Mouse (Mus musculus) adrenal gland, postnatal 10 days (tissue): ENCODE results near the gene Shb. TPM values are rescaled to one million over a fixed set of nuclear protein-coding genes. Genes with fewer than 3 reads are reported as not detected.

Experiments
- DNase-seq: peaks from one replicate; pipeline ENCODE4 v3.0.0; 2021; ENCODE audit warnings: mixed read lengths
- total RNA-seq, 2 experiments: library from RNA; stranded (reverse); gene quantifications; 2 replicates each; pipeline ENCODE4 v1.2.3; 2021

Gene Shb
- total RNA-seq, 2 experiments from 2014 or later = 40.4 to 72.5 TPM

DNA sequence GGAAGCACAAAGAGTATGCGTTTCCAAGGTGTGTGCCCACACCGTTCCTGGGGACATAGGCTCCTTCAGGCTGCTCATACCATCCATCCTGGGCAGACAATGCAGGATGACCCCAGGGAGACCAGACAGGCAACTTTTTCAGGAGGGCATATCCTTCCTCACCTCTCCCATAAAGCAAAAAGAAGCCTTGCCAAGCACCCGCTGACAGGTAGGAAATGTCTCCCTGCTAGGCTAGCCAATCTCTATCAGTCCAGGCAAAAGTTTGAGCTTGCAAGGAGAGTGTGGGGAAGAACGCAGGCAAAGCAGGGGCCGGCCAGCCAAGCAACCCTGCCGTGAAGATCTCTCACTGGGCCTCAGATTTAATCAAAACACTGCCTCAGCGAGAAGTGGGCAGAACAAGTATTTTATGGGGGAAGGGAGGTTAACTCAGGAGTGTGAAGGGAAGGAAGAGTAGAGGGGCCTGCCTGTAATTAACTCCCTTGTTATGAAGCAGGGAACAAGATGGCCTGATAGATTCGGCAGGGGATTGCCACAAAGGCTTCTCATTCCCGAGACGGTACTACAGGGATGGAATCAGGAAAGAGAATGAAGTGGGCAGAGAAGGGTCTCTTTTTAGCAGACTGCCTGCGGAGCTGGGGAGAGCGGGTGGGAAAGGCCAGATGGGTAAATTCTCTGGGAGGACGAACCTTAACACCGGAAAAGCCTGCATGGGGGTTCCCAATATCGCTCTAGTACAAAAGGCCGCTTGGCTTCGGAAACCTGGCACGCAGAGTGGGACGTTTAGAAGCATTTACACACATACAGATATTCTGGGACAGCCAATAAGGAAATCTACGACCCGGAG is 3.7 kb downstream of the Shb start:
- DNase-seq = no peak

DNA sequence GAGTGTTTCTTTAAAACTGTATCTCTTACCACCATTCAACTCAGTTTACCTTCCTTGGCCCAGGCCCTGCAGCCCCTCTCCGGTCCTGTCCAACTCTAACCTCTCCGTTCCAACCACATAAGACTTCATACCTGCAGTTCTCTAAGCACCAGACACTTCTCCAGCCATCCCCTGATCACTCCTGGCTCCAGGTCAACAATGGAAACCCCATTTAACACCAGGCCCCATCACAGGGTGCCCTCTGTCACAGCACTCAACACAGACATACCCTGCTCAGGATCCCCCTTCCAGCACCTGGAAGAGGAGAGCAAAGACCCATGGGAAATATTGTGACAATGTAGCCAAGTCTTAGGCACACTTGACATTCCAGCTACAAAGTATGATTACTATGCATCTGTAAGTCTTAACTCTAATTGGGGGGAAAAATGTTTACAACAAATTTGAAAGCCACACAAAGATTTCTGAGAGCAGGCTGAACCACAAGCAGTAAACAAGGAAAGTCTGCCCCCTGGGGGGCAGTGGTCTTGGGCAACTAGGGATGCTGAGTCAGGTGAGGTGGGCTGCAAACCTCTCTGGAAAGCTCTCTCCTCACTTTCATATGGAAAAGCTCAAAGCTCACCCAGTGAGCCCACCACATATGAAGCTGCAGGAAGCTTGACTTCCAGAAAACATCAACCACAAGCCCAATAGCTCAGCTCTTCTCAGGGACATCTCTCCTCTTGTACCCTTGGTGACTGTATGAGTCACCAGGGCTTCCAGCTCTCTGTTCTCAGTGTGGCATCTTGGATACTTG is 4.5 kb downstream of the Shb start:
- no peak for DNase-seq

DNA sequence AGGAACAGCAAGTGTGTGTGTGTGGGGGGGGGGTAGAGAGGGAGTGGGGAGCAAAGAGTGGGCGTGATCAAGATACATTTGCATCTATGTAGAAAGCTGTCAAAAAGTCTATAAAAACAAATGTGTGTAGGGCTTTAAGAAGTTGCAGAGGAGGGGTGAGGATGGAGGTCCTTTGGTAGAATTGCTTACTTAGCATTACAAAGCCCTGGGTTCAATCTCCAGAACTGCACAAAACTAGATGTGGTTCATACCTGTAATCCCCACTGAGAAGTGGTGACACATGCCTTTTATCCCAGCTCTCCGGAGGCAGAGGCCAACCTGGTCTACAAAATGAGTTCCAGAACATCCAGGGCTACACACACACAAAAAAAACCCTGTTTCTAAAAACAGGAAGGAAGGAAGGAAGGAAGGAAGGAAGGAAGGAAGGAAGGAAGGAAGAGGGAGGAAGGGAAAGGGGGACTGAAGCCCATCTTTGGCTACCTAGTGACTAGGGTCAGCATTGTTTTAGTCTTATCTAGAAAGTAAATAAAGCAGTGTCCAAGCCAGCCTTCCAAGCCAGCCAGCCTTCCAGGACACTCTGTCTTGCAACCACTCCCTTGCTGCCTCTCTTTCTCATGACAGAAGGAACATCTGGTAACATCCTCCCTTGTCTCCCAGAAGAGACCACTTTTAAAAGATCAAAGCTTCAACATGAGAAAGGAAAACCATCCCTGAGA is 5.3 kb downstream of the Shb start:
- DNase-seq = no peak

DNA sequence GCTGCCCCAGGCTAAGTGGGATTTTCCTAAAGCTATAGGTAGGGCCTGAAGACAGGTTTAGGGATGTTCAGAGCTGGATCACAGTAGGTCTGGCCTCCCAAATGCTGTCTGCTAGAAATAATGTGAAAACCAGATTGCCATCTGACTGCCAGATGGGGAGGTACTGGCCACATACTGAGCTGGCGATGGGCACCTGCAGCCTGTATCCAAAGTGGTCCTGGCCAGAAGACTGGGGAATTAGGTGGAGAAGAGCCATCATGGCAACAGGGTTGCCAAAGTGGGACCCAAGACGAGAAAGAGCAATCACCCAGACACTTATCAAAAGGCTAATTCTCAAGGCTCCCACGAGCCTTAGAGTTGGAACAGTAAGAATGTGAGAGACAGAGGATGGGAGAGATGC is 6.1 kb downstream of the Shb start:
- DNase-seq = no peak

DNA sequence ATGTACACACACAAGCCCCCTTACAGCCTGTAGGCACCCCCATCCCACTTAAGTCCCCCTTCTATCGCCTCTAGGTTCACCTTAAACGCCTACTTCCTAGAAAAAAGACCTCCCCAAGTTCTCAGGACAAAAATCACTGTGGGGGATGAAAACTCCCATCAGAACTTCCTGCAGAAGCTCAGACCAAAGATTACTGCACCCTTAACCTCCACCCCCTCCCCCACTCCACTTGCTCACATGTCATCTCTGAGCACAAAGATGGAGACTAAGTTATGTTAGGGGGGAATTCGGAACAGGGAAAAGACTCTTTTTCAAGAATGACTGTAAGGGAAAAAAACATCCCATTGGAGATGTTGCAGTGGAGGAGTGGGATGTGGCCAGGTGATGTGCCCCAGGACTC is 6.7 kb downstream of the Shb start:
- DNase-seq = no peak

DNA sequence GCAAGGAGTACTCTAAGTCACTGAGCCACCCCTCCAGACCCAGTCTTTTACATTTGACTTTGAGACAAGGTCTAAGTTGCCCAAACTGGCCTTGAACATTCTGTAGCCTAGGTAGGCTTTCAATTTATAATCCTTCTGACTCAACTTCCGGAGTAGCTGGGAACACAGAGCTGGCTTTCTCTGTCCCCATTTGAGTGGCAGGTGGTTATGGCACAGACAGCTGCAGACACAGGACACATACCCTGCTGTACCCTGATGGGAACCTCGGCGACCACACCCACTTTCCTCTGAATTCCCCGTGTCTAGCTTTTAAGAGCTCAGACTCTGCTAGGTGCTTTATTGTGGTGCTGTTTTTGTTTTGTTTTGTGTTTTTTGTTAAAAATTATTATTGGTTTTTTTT is 7.7 kb downstream of the Shb start:
- no peak for DNase-seq

DNA sequence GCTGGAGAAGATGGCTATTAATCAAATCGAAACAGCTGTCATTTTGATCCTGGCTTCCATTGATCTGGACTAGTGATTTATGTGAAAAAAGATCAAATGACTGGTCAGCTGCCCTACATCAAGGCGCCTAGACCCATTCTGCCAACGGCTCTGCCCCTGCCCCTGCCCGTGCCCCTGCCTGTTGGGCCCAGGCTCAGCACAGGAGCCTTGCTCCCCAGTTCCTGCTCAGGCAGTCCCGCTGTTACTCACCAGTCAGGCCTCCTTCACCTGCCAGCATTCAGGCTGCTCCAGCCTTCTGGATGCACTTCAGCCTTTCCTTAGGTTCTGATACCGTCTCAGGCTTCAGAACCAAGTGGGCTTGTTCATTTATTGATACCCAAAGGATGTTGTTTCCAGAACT is 8.9 kb downstream of the Shb start:
- no peak for DNase-seq

DNA sequence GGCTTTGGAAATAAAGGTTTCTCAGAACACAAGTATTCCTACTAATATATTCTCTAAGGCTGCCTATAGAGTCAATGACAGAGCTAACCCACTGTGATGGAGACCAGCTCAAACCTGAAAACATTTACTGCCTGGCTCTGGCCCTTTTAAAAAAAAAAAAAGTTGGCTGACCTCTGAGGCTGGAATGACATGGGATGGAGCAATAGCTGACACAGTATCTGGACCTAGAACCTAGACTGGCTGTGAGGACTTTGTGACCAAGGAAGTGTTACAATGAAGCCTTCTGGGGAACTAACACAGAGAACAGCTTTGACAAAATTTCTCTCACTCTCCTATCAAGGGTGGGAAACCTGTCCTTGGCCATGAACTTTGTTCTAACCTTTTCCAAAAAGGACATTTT is 9.3 kb downstream of the Shb start:
- no peak for DNase-seq

DNA sequence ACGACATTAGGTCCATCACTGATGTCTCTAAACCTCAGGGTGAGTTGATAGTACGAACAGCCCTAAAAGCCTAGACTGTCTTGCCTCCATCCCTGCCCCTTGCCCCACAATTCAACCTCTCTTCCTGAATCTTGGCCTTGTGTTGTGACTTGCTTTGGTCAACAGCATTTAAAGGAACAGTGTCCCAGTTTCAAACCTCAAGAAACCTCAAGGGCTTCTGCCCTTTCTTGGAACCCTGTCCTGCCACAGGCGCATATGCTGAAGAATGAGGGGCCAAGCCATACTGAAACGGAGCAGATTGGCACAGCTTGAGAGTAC is 9.7 kb downstream of the Shb start:
- DNase-seq = no peak

DNA sequence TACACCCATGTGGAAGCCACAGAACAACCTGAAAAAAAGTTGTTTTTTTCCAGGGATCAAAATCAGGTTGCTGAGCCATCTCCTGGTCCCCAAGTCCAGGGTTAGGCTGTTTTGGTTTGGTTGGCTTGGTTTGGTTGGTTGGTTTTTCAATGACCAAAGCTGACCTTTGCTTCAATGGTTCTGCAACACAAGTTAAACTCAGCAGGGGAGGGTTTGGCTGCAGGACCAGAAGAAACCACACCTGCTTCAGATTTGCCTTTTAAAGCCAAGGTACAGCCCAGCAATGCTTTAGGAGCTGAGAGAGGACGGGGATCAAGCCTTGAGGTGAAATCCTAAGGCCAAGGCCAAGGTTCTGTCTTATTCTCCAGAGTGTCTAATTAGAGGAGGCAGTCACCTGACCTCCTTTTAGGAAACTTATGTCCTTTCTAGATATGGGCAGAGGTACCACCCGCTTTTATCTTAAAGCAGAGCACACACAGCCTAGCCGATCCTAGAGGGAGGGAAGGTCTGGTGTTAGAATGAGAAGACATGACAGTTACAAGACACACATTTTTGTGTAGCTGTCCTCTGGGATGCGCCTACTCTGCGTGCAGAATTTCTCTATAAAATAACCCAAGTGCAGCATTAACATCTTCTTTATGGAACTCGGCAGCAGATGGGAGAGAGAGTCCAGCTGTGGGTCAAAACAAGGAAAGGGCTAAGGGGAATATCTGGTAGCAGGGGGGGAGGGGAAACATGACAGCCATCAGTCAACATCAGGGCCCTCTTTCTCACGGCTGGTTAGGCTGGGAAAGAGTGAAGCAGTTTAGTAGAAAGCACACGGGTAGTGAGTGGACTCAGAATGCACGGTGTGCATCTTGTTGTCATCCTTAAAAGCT is 10.3 kb downstream of the Shb start:
- DNase-seq = no peak

DNA sequence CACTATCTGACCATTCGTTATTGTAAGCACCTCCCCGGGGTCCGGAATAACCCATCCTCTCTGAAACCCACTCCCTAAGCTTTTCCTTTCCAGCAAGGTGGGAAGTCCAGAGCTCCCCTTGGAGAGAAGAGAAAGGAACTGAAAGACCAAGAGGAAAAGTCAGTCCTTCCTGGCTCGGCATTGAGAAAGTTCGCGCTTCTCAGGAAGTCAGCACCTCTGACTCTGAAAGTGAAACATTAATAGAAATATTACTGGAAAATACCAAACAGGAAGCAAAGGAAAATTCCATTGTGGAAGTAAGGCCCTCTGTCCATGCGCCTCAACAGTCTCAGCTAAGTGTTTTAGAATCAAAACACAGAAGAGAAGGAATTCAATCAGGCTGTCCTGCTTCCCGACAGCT is 11.9 kb downstream of the Shb start:
- peak; percentile 11 for DNase-seq

DNA sequence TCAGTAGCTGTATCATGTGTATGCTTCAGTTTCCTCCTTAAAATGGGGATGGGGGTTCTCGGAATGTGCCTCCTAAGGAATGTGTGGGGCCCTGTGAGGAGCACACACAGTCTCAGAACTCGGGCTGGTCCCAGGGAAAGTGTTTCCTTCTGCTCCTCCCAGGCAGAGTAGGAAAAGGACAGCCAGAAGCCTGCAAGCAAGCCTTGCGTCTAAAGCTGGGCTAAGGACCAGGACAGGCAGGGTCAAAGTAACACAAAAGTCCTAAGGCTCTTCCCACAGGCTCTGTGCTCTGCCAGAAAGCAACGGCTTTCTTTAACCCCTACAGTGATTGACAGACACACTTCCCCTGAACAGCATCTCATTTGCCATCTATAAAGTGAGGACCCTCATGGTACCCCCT is 14.9 kb downstream of the Shb start:
- peak; percentile 46 for DNase-seq

DNA sequence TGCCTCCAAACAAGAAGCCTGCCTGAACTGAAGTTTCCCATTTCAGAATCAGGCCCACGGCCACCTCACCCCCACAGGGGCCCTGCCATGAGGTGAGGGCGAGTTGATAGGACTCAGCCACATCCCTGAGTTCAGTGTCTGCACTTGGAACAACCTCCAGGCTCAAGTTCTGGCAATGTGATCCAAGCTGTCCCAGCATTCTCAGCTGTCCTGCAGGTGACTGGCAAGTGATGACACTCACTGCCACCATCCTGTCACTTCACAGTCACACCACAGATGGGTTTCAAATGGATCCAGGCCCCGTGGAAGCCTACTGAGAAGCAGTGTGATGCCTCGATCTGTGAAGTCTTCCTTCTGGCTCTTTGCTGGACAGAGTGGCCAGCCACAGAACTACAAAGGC is 16.4 kb downstream of the Shb start:
- no peak for DNase-seq

DNA sequence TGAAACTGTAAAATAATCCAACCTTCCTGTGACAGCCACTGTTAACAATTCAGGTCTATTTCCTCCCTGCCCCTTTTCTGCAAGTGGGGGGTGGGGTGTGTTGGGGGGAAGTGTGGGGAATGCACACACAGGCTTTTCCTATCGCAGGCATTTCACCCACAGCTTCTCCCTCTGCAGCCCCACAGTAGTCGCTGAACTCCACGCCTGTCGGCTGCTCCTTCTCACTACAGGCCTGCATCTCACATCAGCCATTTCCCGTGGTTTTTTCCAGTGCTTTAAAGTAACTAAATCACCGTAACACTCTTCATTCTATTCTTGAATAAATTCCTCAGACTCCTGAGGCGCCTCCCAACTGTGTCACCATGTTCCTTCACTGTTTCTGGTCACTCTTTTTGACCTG is 17.9 kb downstream of the Shb start:
- DNase-seq = no peak

DNA sequence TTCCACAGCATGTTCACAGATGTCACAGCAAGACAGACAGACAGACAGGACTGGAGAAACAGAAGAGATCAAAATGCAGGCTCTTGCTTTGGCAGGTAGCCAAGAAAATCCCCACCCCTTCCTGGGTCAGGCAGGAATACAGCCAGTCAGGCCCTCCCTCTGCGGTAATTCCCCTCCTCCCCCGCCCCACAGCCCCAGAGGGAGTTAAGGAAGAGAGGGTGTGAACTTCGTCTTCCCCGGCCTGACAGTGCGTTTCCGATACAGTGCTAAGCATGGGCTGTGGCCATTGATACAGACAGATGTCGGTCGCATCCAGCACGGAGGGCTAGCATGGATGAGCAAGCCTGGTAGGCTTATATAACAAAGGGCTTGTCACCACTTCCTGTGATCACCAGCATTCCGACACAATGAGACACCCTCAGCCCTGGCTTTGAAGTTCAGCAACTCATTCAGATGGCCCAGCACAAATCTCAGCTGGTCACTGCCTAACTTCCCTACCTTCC is 18.4 kb downstream of the Shb start:
- DNase-seq = peak; percentile 73

DNA sequence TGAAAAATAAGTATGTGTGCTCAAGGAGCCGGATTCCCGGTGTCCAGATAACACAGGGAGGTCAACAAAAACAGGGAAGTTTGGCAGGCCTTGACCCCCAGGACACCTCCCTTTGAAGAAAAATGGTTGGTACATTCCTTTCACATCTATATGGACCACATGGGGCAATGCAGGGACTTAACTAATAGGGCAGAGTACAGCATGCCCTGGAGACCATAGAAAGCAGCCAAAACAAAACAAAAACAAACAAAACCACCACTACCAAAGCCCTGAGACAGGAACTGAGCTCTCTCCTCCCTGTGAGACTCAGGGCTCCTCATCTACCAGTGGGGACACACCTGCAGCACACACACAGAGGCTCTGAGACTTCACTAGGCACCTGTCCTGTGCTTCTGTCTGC is 18.9 kb downstream of the Shb start:
- no peak for DNase-seq

DNA sequence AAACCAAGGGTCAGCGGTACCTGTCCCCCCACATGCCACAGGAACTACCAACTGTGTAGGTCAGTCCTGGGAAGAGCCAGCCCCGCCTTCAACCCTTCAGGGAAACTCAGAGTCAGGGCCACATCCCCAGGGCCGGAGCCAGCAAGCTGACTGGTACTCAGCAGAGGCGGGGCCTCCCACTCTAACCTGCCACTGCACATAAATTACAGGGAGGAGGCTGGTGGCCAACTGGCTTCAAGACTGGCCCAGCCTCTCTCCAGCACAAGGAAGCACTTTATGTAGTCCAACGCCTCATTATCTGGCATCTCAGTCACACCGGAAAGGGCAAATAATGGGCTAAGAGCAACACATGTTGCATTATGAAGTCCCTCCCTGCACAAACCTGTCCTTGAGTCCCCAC is 22.1 kb downstream of the Shb start:
- peak; percentile 90 for DNase-seq

DNA sequence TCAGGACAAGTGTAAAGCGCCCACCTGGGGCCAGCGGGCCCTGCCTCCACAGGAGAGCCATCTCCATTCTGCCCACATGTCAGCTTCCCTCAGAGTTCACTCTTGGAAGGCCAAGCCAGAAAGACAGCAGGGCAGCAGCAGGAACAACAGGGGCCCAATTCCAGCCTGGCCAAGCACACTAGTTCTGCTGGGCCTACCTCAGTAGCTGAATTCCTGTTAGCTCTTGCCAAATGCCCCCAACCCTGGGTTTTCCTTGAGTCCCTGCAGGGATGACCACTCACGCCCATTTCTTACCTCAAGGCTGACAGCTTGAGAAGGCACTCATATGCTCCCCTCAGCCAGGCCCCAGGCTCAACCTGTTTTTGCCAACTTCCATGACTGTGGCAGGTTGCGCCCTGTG is 22.9 kb downstream of the Shb start:
- no peak for DNase-seq

DNA sequence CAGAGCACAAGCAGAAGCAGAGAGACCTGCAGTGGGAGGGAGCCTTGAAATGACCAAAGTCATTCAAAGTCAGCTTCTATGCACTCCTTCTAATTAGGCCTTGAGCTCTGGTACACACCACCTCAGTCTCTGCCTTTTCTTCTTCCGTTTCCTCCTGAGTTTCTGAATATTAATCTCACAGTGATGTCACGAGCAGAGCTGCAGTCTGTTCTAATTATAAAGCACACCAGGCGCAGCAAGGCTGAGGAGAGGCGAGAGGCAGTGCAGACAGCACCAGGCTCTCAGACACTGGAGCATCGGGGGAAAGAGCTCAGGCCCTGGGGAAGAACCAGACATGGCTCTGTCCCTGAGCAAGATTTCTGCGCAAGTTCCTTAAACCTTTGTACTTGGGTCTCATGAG is 23.8 kb downstream of the Shb start:
- no peak for DNase-seq

DNA sequence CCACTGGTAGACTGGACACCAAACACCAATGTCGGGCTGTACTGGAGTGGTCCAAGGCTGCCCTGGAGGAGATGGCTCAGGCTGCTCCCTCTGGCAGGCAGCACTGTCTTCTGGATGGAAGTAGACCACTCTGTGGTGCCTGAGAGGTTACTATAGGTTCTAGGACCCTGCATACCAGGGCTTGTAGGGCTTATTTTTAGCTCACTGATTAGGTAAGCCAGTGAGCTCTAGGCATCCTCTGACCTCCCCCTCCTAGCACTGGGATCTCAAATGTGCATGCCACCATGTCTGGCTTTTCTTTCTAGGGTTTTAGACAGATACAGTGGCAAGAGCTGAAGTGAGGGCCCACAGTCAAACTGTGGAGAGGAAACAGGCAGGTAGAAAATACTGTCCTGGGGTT is 24.8 kb downstream of the Shb start:
- DNase-seq = no peak

DNA sequence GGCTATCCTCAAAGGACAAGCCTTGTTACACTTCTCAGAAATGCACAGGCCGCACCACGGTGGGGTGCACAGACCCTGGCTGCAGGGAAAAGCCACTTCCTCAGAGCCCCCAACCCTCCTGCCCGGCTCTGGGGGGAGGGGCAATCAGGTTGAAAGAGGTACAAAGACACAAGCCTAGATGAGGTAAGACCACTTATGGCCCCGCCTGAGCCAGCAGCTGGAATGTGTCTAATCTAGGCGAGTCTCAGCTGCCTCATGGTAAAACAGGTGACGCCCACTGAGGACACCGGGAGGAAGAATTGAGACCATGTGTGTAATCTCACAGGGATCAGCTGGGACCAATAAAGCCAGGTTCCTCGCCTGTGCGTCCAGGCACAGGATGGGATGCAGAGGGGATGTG is 25.2 kb downstream of the Shb start:
- DNase-seq = no peak

DNA sequence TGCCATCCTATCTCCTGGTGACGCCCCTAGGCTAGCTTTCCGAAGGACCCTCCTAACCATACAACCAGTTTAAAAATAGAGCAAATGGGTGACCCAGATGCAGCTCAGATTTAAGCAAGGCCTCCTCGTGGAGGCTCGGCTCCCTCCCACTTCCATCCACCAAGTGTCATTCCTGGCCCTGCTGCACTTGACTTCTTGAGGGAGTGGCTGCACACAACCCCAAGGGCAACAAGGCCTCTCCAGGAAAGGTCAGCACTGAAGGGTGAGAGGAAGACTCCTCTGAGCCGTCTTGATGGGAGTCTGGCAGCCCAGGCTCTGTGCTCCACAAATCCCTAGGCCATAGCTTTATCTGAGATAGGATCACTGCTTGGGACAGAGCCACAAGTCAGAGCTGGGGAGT is 25.7 kb downstream of the Shb start:
- no peak for DNase-seq
